Comparison of ENCODE assay signal across 16 mouse cellular contexts in the genomic region with DNA sequence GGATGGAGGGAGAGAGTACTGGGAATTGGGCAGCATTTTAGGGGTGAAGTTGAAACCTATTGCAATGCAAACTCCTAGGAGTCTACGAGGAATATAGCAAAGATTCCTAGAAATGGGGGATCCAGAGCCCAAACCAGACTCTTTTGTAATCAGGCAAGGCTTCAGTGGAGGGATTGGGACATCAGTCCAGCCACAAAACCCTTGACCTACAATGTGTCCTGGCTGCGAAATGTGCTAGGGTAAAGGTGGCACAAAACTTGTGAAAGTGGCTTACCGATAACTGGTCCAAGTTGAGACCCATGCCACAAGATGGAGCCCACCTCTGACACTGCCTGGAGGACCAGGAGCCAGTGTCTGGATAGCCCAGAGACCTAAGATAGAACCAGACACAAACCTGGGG.
"Had no signal": no experiment of that assay in that cellular context is flagged by ENCODE, and none has a peak within 500 bp of the region (broad histone marks: within the 10 kb centered on the region; RNA-seq: fewer than 3 reads in every experiment).

No protein-coding gene starts in this region.

- H3K4me3 ChIP-seq: lung, embryonic 15.5 days; megakaryocyte, embryonic 14.5 days; midbrain, embryonic 13.5 days; midbrain, embryonic 15.5 days; neural tube, embryonic 12.5 days; stomach, embryonic 15.5 days had no signal

- H3K9ac ChIP-seq: lung, embryonic 15.5 days; midbrain, embryonic 13.5 days; midbrain, embryonic 15.5 days; neural tube, embryonic 12.5 days; stomach, embryonic 15.5 days had no signal

- DNase-seq: lung, adult 2 months; lung, postnatal 14 days; lung, postnatal 36 days; right cerebral cortex, postnatal 14 days; thymus, adult 2 months; thymus, postnatal 25 days; thymus, postnatal 4 days had no signal

- H3K9me3 ChIP-seq: lung, embryonic 15.5 days; midbrain, embryonic 13.5 days; midbrain, embryonic 15.5 days; neural tube, embryonic 12.5 days; stomach, embryonic 15.5 days had no signal

- H3K27ac ChIP-seq: lung, embryonic 15.5 days; macrophage; midbrain, embryonic 13.5 days; midbrain, embryonic 15.5 days; neural tube, embryonic 12.5 days; stomach, embryonic 15.5 days; stomach, postnatal 0 days had no signal

- H3K27me3 ChIP-seq: lung, embryonic 15.5 days; midbrain, embryonic 13.5 days; midbrain, embryonic 15.5 days; neural tube, embryonic 12.5 days; stomach, embryonic 15.5 days had no signal

- H3K4me1 ChIP-seq: midbrain, embryonic 13.5 days; midbrain, embryonic 15.5 days; neural tube, embryonic 12.5 days; stomach, embryonic 15.5 days had no signal

- H3K4me2 ChIP-seq: lung, embryonic 15.5 days; midbrain, embryonic 11.5 days; midbrain, embryonic 13.5 days; midbrain, embryonic 15.5 days; neural tube, embryonic 12.5 days; stomach, embryonic 15.5 days had no signal

- H3K36me3 ChIP-seq: lung, embryonic 15.5 days; midbrain, embryonic 13.5 days; midbrain, embryonic 15.5 days; neural tube, embryonic 12.5 days; stomach, embryonic 15.5 days had no signal

- ATAC-seq: midbrain, embryonic 13.5 days; midbrain, embryonic 15.5 days had no signal
